Comparison of ENCODE assay signal across 18 mouse cellular contexts in genomic region chr9:96763847-96764631, GRCm38 (mm10).
"Had no signal": no experiment of that assay in that cellular context is flagged by ENCODE, and none has a peak within 500 bp of the region (broad histone marks: within the 10 kb centered on the region; RNA-seq: fewer than 3 reads in every experiment).

No protein-coding gene starts in this region.

- H3K27me3 ChIP-seq: liver, embryonic 13.5 days; liver, embryonic 15.5 days; lung, embryonic 15.5 days; megakaryocyte, embryonic 14.5 days; midbrain, embryonic 12.5 days; neural tube, embryonic 13.5 days; neural tube, embryonic 15.5 days; stomach, embryonic 15.5 days had no signal

- ATAC-seq: lung, postnatal 0 days; midbrain, embryonic 16.5 days had no signal

- H3K4me1 ChIP-seq: lung, embryonic 15.5 days; midbrain, embryonic 12.5 days; stomach, embryonic 15.5 days had no signal

- DNase-seq: liver, embryonic 13.5 days; lung, adult 18-20 months; lung, postnatal 14 days; lung, postnatal 36 days; midbrain, embryonic 14.5 days; right cerebral cortex, postnatal 14 days; thymus, postnatal 14 days; thymus, postnatal 36 days had no signal

- H3K36me3 ChIP-seq: liver, embryonic 13.5 days; liver, embryonic 15.5 days; lung, embryonic 15.5 days; midbrain, embryonic 12.5 days; neural tube, embryonic 13.5 days; neural tube, embryonic 15.5 days; stomach, embryonic 15.5 days had no signal

- H3K4me3 ChIP-seq: liver, embryonic 13.5 days; liver, embryonic 15.5 days; lung, embryonic 15.5 days; megakaryocyte, embryonic 14.5 days; midbrain, embryonic 12.5 days; myocyte; neural tube, embryonic 13.5 days; neural tube, embryonic 15.5 days; stomach, embryonic 15.5 days had no signal

- H3K9me3 ChIP-seq: liver, embryonic 13.5 days; liver, embryonic 15.5 days; lung, embryonic 15.5 days; midbrain, embryonic 12.5 days; neural tube, embryonic 13.5 days; neural tube, embryonic 15.5 days; stomach, embryonic 15.5 days had no signal
